Mouse (Mus musculus): ENCODE results near the gene Tmem266. TPM values are rescaled to one million over a fixed set of nuclear protein-coding genes. Genes with fewer than 3 reads are reported as not detected.

The Tmem266 gene
- polyA plus RNA-seq, 1 experiment from 2014 or later: not detected

GRCm38 (mm10) chr9:55423451-55424424, 97.0 kb downstream of the Tmem266 start:
- H3K27me3 ChIP-seq (ENCODE audit: control insufficient read depth, insufficient read depth, low read length): peaks cover 9% of the 10 kb centered on the region
- WGBS: 79% methylated on average over 14 of the region's 14 CpGs

GRCm38 (mm10) chr9:55425271-55425810, 98.6 kb downstream of the Tmem266 start:
- Histone ChIP-seq H3K27me3 (ENCODE audit: control insufficient read depth, insufficient read depth, low read length) (0 out of 2 replicates have a peak, but pooled peaks cover 8% of the 10 kb centered on the region), H3K9me3 (ENCODE audit: control insufficient read depth, low read length) (0 out of 2 replicates have a peak, but pooled peaks cover 11% of the 10 kb centered on the region), H3K4me3 (ENCODE audit: control insufficient read depth in 1 of 2, insufficient read depth in 1 of 2, low read depth in 1 of 2, low read length in 2 of 2) (no peak overlapping the region), H3K9ac (ENCODE audit: low read length) (no peak overlapping the region), H3K27ac (replicated peaks in 1 of 2; ENCODE audit: control insufficient read depth in 1 of 2, insufficient read depth in 1 of 2, low read depth in 2 of 2, low read length in 2 of 2) (no peak overlapping the region), H3K36me3 (ENCODE audit: control insufficient read depth, insufficient read depth, low read length) (no peaks in the 10 kb centered on the region), H3K4me1 (ENCODE audit: control insufficient read depth in 2 of 2, insufficient read depth in 2 of 2, low read length in 2 of 2) (peaks cover 4% of the 10 kb centered on the region in 2 experiments; a peak in 1 of 4 replicates), H3K4me2 (ENCODE audit: low read length) (no peak overlapping the region)
- WGBS: 55% methylated on average over 7 of the region's 7 CpGs
- ATAC-seq (ENCODE audit: insufficient number of reproducible peaks, insufficient read depth, low FRiP score, low read depth): no peak

More at GRCm38 (mm10) chr9:55423451-55424424, 97.0 kb downstream of the Tmem266 start:
- no peaks in the 10 kb centered on the region for H3K36me3 ChIP-seq (ENCODE audit: control insufficient read depth, insufficient read depth, low read length)
- no peak overlapping the region for H3K27ac ChIP-seq (replicated peaks in 1 of 2; ENCODE audit: control insufficient read depth in 1 of 2, insufficient read depth in 1 of 2, low read depth in 2 of 2, low read length in 2 of 2)
- no peak overlapping the region for H3K4me3 ChIP-seq (ENCODE audit: control insufficient read depth in 1 of 2, insufficient read depth in 1 of 2, low read depth in 1 of 2, low read length in 2 of 2)
- no peaks in the 10 kb centered on the region for H3K4me1 ChIP-seq (ENCODE audit: control insufficient read depth in 2 of 2, insufficient read depth in 2 of 2, low read length in 2 of 2)
- no peak overlapping the region for H3K4me2 ChIP-seq (ENCODE audit: low read length)
- H3K9me3 ChIP-seq (ENCODE audit: control insufficient read depth, low read length): 0 out of 2 replicates have a peak, but pooled peaks cover 11% of the 10 kb centered on the region
- ATAC-seq (ENCODE audit: insufficient number of reproducible peaks, insufficient read depth, low FRiP score, low read depth): no peak
- H3K9ac ChIP-seq (ENCODE audit: low read length): no peak overlapping the region

GRCm38 (mm10) chr9:55429242-55429975, 102.7 kb downstream of the Tmem266 start:
- no peak for ATAC-seq (ENCODE audit: insufficient number of reproducible peaks, insufficient read depth, low FRiP score, low read depth)
- H3K9ac ChIP-seq (ENCODE audit: low read length): no peak overlapping the region
- 31% methylated on average over 12 of the region's 12 CpGs for WGBS
- H3K9me3 ChIP-seq (ENCODE audit: control insufficient read depth, low read length): no peaks in the 10 kb centered on the region
- 0 out of 2 replicates have a peak, but pooled peaks cover 9% of the 10 kb centered on the region for H3K27me3 ChIP-seq (ENCODE audit: control insufficient read depth, insufficient read depth, low read length)
- no peak overlapping the region for H3K27ac ChIP-seq (replicated peaks in 1 of 2; ENCODE audit: control insufficient read depth in 1 of 2, insufficient read depth in 1 of 2, low read depth in 2 of 2, low read length in 2 of 2)
- no peaks in the 10 kb centered on the region for H3K36me3 ChIP-seq (ENCODE audit: control insufficient read depth, insufficient read depth, low read length)
- peaks cover 4% of the 10 kb centered on the region in 2 experiments; a peak in 1 of 4 replicates for H3K4me1 ChIP-seq (ENCODE audit: control insufficient read depth in 2 of 2, insufficient read depth in 2 of 2, low read length in 2 of 2)
- H3K4me2 ChIP-seq (ENCODE audit: low read length): peak overlapping the region; percentile 51; the same call in 1 of the 2 replicates
- no peak overlapping the region for H3K4me3 ChIP-seq (ENCODE audit: control insufficient read depth in 1 of 2, insufficient read depth in 1 of 2, low read depth in 1 of 2, low read length in 2 of 2)

- H3K9ac ChIP-seq (ENCODE audit: low read length): no peak overlapping the region; the same call in 1 of the 2 replicates
- 0 out of 2 replicates have a peak, but pooled peaks cover 9% of the 10 kb centered on the region for H3K27me3 ChIP-seq (ENCODE audit: control insufficient read depth, insufficient read depth, low read length)
- no peak for ATAC-seq (ENCODE audit: insufficient number of reproducible peaks, insufficient read depth, low FRiP score, low read depth)
- no peaks in the 10 kb centered on the region for H3K9me3 ChIP-seq (ENCODE audit: control insufficient read depth, low read length)
- 13% methylated on average over 20 of the region's 20 CpGs for WGBS
- 0 out of 4 replicates have a peak overlapping the region, but pooled peaks of 1 of the 2 experiments have one; percentile 1 for H3K4me3 ChIP-seq (ENCODE audit: control insufficient read depth in 1 of 2, insufficient read depth in 1 of 2, low read depth in 1 of 2, low read length in 2 of 2)
- peaks cover 4% of the 10 kb centered on the region in 2 experiments; a peak in 1 of 4 replicates for H3K4me1 ChIP-seq (ENCODE audit: control insufficient read depth in 2 of 2, insufficient read depth in 2 of 2, low read length in 2 of 2)
- no peaks in the 10 kb centered on the region for H3K36me3 ChIP-seq (ENCODE audit: control insufficient read depth, insufficient read depth, low read length)
- H3K4me2 ChIP-seq (ENCODE audit: low read length): peak overlapping the region; percentile 51
- no peak overlapping the region for H3K27ac ChIP-seq (replicated peaks in 1 of 2; ENCODE audit: control insufficient read depth in 1 of 2, insufficient read depth in 1 of 2, low read depth in 2 of 2, low read length in 2 of 2)
Measured at GRCm38 (mm10) chr9:55430133-55430532, 103.4 kb downstream of the Tmem266 start.

- Histone ChIP-seq H3K4me1 (ENCODE audit: control insufficient read depth in 2 of 2, insufficient read depth in 2 of 2, low read length in 2 of 2) (peaks cover 4% of the 10 kb centered on the region in 2 experiments; a peak in 1 of 4 replicates), H3K27me3 (ENCODE audit: control insufficient read depth, insufficient read depth, low read length) (0 out of 2 replicates have a peak, but pooled peaks cover 9% of the 10 kb centered on the region), H3K9me3 (ENCODE audit: control insufficient read depth, low read length) (no peaks in the 10 kb centered on the region), H3K36me3 (ENCODE audit: control insufficient read depth, insufficient read depth, low read length) (no peaks in the 10 kb centered on the region), H3K9ac (ENCODE audit: low read length) (no peak overlapping the region), H3K27ac (replicated peaks in 1 of 2; ENCODE audit: control insufficient read depth in 1 of 2, insufficient read depth in 1 of 2, low read depth in 2 of 2, low read length in 2 of 2) (no peak overlapping the region), H3K4me2 (ENCODE audit: low read length) (no peak overlapping the region), H3K4me3 (ENCODE audit: control insufficient read depth in 1 of 2, insufficient read depth in 1 of 2, low read depth in 1 of 2, low read length in 2 of 2) (no peak overlapping the region)
- 55% methylated on average over 14 of the region's 14 CpGs for WGBS
- no peak for ATAC-seq (ENCODE audit: insufficient number of reproducible peaks, insufficient read depth, low FRiP score, low read depth)
Measured at GRCm38 (mm10) chr9:55432306-55433289, 105.9 kb downstream of the Tmem266 start.

- no peak for ATAC-seq (ENCODE audit: insufficient number of reproducible peaks, insufficient read depth, low FRiP score, low read depth)
- Histone ChIP-seq H3K4me2 (ENCODE audit: low read length) (no peak overlapping the region), H3K9me3 (ENCODE audit: control insufficient read depth, low read length) (no peaks in the 10 kb centered on the region), H3K27me3 (ENCODE audit: control insufficient read depth, insufficient read depth, low read length) (0 out of 2 replicates have a peak, but pooled peaks cover 9% of the 10 kb centered on the region), H3K9ac (ENCODE audit: low read length) (no peak overlapping the region), H3K4me3 (ENCODE audit: control insufficient read depth in 1 of 2, insufficient read depth in 1 of 2, low read depth in 1 of 2, low read length in 2 of 2) (no peak overlapping the region), H3K27ac (replicated peaks in 1 of 2; ENCODE audit: control insufficient read depth in 1 of 2, insufficient read depth in 1 of 2, low read depth in 2 of 2, low read length in 2 of 2) (no peak overlapping the region), H3K36me3 (ENCODE audit: control insufficient read depth, insufficient read depth, low read length) (no peaks in the 10 kb centered on the region), H3K4me1 (ENCODE audit: control insufficient read depth in 2 of 2, insufficient read depth in 2 of 2, low read length in 2 of 2) (peaks cover 4% of the 10 kb centered on the region in 2 experiments; a peak in 1 of 4 replicates)
- 85% methylated on average over 5 of the region's 5 CpGs for WGBS
Measured at GRCm38 (mm10) chr9:55433875-55434274, 107.2 kb downstream of the Tmem266 start.

Measured in heart, embryonic 14.5 days (tissue).